Mouse (Mus musculus) frontal cortex, adult (tissue): ENCODE measurements around the gene Trip12.

Experiments
- ATAC-seq: cut with Nextera tagmentation; 2 replicates; pipeline ENCODE4 v1.9.2; 2017; ENCODE audit warnings: mild to moderate bottlenecking, moderate library complexity, mixed read lengths; ENCODE audit not compliant: low TSS enrichment

Trip12 gene

GRCm38 (mm10) chr1:84840018-84840664 is at the start of gene Trip12:
TSS of gene Trip12 (minus strand) at chr1:84840516.
- peak; percentile 69 for ATAC-seq

DNA sequence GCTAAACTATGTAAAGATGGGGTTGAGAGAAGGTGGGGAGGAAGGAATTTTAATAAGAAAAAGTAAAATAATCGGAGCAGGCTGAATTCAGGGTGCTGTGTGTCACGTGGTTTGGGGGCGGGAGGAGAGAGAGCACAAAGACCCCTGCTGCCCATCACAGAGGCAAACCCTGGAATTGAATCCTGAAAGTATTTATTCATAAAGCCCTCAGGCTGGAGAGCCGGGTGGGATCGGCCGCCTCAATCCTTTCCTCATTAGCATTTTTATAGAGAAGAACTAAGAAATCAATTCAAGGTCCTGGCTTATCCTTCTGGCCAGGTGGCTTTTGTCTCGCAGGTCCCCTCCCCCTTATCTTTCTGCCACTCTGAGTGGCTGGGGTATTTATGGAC is 49.7 kb upstream of the Trip12 start:
- ATAC-seq, result no peak

- ATAC-seq, result no peak
Observed at GRCm38 (mm10) chr1:84889330-84890004, 49.2 kb upstream of the Trip12 start.

- no peak for ATAC-seq
Observed at GRCm38 (mm10) chr1:84885921-84886320, 45.6 kb upstream of the Trip12 start.

- no peak for ATAC-seq
Observed at GRCm38 (mm10) chr1:84885174-84885573, 44.9 kb upstream of the Trip12 start.

DNA sequence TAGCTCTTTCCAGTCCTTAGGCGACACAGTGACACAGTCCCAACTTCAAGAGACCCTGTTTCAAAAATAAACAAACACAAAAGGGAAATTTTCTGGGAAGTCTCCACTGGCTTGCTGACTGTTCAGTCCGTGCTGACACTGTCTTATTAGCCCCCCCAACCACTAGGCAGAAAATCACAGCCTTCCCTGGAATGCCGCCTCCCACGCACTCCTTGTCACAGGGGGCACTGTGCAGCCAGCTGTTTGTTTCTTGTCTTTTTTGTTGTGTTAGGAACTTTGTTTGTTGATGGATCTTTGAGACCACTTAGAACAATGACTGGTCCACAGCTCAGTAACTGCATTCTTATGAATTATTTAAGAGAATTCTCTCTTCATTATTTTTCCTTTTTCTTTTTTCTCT is 43.6 kb upstream of the Trip12 start:
- no peak for ATAC-seq

GRCm38 (mm10) chr1:84882937-84883336 is 42.6 kb upstream of the Trip12 start:
- ATAC-seq, result peak; percentile 54

DNA sequence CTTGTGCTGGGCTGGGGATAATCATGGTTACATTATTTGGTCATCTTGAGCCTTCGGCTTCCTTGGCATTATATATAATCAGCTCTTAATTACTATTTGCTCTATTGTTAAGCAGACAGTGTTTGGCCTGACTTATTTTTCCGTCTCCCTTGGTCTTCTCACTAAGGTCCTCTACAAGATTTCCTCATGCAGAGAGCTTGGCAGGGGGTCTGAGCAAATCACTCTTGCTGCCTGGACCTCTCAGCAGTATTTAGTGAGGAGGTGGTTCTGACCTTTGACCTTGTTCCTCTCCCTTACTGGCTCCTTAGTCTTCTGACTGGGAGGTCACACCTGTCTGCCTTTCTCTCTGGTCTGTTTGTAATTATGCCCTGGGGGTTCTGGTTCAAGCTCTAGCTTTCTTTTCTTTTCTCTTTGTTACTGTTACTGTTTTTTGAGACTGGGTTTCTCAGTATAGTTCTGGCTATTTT is 41.8 kb upstream of the Trip12 start:
- ATAC-seq, result no peak

DNA sequence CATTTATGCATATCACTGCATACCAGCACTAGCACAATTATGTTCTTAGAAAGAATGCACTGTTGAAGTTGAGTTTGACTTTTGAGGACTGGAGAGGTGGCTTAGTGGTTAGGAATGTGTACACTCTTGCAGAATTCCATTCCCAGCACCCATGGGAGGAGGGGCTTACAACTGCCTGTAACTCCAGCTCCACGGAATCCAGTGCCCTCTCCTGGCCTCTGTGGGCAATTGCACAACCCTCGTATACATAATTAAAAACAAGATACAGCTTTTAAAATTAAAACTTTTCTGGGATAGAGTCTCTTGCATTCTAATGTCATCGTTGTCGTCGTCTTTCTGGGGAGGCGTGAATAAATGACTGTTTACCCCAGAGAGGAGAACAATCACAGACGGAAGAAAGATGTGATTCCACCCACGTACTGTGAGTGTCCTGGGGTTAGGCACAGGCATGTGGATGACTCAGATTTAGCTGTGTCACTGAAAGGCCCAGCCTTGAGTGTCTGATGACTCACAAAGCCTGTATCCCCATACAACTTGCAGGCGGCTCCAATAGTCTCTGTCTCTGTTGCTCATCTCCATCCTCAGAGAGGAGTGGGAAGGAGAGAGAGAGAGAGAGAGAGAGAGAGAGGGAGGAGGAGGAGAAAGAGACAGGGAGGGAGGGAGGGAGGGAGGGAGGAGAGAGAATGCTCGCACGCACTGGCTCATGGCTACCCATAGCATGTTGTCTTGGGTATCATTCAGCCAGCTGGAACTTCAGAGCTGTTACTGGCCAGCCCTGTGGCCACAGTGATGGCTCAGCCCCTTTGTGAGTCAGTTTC is 41.1 kb upstream of the Trip12 start:
- ATAC-seq, result peak; percentile 94

DNA sequence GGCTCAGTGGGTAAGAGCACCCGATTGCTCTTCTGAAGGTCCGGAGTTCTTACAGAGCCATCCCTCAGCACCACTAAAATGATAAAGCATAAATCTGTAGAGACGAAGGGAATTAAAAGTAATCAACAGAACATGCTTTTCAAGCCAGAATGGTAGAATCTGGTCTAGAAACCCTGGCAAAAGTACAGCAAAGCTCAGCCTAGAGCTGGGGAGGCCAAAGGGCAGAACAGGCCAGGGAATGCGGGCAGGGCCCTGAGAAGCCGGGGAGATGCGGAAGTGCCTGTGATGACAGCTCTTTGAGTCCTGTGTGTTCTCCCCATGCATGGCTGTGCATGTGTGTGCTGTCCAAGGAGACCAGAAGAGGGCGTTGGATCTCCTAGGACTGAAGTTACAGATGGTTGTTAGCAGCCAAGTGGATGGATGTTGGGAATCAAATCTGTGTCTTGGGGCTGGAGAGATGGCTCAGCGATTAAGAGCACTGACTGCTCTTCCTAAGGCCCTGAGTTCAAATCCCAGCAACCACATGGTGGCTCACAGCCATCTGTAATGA is 39.3 kb upstream of the Trip12 start:
- no peak for ATAC-seq

DNA sequence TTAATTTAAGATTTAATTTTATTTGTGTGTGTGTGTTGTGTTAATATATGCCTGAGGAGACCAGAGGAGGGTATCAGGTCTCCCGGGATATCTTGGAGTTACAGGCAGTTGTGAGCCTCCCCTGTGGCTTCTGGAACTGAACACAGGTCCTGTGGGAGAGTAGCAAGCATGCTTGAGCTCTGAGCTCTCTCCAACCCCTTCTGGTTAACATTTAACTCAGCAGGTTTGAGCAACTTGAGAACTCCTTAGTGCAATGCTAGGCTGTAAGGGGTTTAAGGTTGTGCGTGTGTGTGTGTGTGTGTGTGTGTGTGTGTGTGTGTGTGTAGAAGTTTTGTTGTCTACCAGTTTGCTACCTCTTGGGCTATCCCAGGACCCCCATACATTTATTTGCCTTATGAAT is 37.3 kb upstream of the Trip12 start:
- no peak for ATAC-seq

GRCm38 (mm10) chr1:84872939-84873338 is 32.6 kb upstream of the Trip12 start:
- no peak for ATAC-seq

DNA sequence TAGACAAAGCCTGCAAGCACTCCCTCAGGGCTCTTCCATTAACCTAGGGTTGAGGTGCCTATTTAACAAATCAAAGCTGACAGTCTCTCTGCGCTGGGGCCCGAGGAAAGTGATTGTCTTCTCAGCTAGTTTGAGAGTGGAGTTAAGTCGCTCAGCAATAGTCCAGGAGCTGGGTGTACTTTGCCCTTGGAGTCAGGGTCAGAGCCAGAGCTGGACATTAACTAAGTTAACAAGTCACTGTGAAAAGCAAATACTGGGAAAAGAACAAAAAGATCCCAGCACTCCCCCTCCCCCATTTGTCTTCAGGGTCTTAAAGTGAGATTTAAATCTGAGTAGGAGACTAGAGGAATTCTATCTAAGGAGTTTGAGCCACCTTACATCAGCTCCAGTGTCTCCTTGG is 31.8 kb upstream of the Trip12 start:
- no peak for ATAC-seq

DNA sequence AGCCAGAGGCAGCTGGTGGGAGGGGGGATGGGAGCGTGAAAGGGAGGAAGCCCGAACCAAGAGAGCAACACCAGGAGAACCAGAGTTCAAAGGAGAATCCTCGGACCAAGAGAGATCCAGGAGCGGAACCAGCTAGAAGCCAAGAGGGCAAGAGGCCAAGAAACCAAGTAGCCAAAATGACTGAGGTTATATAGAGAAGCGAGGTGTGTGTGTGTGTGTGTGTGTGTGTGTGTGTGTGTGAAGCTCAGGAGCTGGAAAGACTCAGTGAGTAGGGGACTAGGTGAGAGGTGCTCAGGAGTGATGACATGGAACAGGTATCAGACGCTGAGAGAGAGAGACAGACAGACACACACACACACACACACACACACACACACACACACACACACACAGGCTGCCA is 30.8 kb upstream of the Trip12 start:
- ATAC-seq, result no peak

DNA sequence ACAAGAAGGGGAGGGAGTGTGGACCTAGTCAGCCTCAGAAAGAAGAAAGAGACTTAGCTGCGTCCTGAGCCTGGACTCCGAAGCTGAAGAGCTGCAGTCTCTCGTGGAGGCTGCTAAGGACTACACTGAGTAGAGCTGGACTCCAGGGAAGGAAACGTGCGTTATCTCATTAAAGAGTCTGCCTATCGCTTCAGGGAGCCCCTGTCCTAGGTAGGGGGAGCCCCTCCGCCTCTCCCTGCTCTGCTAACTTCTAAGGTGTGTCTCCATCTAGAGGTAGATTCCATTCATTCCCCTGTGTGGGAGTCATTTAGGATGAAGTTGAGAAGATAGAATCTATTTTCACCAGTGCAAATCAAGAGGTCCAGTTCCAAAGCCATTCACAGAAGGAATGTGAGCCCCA is 29.2 kb upstream of the Trip12 start:
- no peak for ATAC-seq

DNA sequence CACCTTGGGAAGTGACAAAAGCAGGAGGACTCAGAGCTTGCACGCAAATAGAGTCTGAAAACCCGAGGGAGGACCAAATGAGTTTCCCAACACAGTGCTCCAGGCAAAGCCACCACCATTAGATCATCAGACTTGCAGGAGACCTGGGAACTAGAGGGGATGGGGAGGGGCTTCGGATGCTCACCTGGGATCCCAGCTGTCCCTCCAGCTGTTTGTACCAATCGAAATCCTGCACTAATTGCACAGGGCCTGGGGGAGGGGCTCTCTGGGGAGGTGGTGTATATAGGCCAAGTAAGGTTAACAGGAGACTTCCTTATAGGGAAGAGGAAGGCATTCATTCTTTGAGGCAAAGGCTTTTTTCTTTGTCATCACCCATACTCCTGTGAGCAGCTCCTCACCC is 28.5 kb upstream of the Trip12 start:
- ATAC-seq, result no peak

DNA sequence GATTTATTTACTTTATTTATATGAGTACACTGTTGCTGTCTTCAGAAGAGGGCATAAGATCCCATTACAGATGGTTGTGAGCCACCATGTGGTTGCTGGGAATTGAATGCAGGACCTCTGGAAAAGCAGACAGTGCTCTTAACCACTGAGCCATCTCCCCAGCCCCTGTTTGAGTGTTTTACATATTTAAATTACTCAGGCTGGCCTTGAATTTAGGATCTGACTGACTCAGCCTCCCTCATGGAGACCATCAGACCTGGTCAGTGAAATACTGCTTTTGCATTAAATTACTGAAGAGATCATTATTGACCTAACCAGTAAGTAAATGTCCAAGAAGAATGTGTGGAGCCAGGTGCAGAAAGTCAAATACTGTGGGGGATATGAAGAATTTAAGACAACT is 28.0 kb upstream of the Trip12 start:
- ATAC-seq, result no peak

GRCm38 (mm10) chr1:84866706-84867230 is 26.5 kb upstream of the Trip12 start:
- no peak for ATAC-seq

GRCm38 (mm10) chr1:84866231-84866630 is 25.9 kb upstream of the Trip12 start:
- no peak for ATAC-seq

DNA sequence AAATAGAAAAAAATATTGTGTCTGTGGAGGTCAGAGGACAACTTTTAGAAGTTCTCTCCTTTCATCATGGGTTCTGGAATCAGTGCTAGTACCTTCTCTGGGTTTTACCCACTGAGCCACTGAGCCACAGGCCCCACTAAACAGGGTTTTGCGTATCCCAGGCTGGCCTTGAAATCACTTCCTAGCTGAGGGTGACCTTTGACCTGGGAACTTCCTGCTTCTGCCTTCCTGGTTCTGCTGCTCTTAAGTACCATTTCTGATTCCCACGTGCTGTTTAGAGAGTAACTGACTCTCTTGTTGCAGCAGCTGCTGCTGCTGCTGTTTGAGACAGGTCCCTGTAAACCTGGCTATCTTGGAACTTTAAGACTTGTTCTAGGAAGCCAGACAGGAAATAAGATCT is 24.3 kb upstream of the Trip12 start:
- no peak for ATAC-seq

- no peak for ATAC-seq
Observed at GRCm38 (mm10) chr1:84861255-84861630, 20.9 kb upstream of the Trip12 start.
